Mouse (Mus musculus) bone marrow, adult 2 months (tissue): ENCODE results near the gene Zrsr2.

ENCODE experiments used
- CTCF ChIP-seq: fragments of 200-500 bp; IDR thresholded peaks from 2 replicates; pipeline ENCODE4 v1.5.1; 2011; ENCODE audit warnings: low read length, control low read depth; ENCODE audit not compliant: control insufficient read depth, insufficient read depth
- POLR2A ChIP-seq: fragments of 200-500 bp; IDR thresholded peaks from 2 replicates; pipeline ENCODE4 v1.6.1; 2011; ENCODE audit warnings: low read depth, mild to moderate bottlenecking, control low read depth, low read length, borderline replicate concordance; ENCODE audit not compliant: control insufficient read depth

GRCm38 (mm10) chrX:163934731-163935130 lies 23.7 kb downstream of the Zrsr2 start:
- no peak for TF ChIP-seq POLR2A
- no peak for TF ChIP-seq CTCF
